Mouse (Mus musculus): ENCODE measurements around the gene BC067074. TPM values are rescaled to one million over a fixed set of nuclear protein-coding genes. Genes with fewer than 3 reads are reported as not detected.

BC067074 gene
- polyA plus RNA-seq, 1 experiment from 2014 or later = 1.3 TPM

DNA sequence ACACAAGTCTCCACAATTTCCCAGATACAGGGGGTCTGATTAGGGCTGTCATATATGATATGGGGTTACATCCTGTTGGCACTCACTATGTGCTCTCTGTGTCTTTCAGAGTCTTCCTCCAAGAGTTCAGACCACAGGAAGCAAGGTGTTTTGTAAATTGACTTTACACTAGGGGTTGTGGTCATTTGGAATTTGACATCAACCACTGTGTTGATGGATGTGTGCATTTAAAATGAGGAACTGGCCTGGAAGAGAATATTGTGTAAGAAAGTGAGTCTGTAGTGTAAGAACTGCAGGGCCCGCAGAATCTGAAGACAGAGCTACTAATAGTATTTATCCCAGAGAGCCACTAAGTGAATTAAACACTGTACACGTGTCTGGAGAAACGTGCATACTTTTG lies 25.8 kb upstream of the BC067074 start:
- Histone ChIP-seq H3K4me2 (no peak overlapping the region), H3K36me3 (ENCODE audit: control insufficient read depth, insufficient read depth, low read length) (no peaks in the 10 kb centered on the region), H3K27ac (ENCODE audit: low read depth, low read length) (no peak overlapping the region), H3K27me3 (ENCODE audit: control insufficient read depth, insufficient read depth, low read length) (no peaks in the 10 kb centered on the region), H3K4me1 (ENCODE audit: control insufficient read depth, insufficient read depth, low read length) (no peaks in the 10 kb centered on the region), H3K4me3 (ENCODE audit: low read depth, low read length) (no peak overlapping the region), H3K9ac (ENCODE audit: low read length) (no peak overlapping the region), H3K9me3 (ENCODE audit: control insufficient read depth, low read length) (no peaks in the 10 kb centered on the region)
- WGBS = 90% methylated on average over 3 of the region's 3 CpGs
- no peak for ATAC-seq (ENCODE audit: low FRiP score)
- DNase-seq (ENCODE audit: low spot score, missing footprints) = no peak

DNA sequence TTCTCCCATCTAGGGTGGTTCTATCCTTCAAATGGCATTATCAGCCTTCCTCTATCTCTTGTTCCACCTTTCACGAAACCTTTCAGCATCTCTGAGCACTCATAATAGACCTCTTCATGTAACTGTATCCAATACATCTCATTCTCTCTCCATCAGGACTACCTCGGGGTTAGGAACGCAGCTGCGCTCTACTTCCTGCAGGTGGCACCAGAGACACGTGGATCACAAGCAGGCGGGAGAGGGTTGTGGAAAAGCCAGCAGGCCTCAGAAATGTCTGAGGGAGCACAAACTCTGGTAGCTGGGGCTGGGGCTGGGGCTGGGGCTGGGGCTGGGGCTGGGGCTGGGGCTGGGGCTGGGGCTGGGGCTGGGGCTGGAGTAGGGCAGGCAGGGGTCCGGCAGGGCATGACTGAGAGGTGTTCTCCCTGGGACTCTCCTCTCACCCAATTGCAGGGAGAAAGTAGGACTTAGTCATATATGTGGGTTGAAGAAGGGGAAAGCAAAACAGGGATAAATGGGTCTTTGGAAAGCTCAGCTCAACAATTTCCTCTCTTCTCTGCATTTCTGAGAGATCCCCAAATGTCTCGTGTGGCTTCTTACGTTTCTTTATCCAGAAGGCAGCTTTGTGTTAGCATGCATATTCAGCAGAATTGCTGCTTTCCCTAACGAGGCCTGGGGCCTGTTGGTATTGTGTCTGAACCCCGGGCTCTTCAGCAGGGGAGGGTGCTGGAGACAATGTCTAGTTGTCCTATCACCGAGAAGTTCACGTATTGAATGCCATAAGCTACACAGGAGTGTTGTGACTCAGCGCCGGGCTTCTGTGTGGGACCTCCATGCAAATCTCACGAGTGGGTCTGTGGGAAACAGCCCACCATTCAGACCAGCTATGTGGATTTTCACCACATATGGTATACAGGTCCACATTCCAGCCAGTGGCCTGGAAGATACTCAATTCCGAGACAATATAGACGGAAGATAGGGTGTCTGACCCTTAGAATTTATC lies 22.9 kb upstream of the BC067074 start:
- WGBS = 53% methylated on average over 18 of the region's 18 CpGs
- peak; percentile 84 for ATAC-seq (ENCODE audit: low FRiP score)
- 0 out of 2 replicates have a peak overlapping the region, but pooled peaks have one; percentile 5 for H3K9ac ChIP-seq (ENCODE audit: low read length)
- no peaks in the 10 kb centered on the region for H3K9me3 ChIP-seq (ENCODE audit: control insufficient read depth, low read length)
- no peak overlapping the region for H3K4me3 ChIP-seq (ENCODE audit: low read depth, low read length)
- H3K27me3 ChIP-seq (ENCODE audit: control insufficient read depth, insufficient read depth, low read length) = no peaks in the 10 kb centered on the region
- no peak overlapping the region for H3K4me2 ChIP-seq
- no peak overlapping the region for H3K27ac ChIP-seq (ENCODE audit: low read depth, low read length)
- no peaks in the 10 kb centered on the region for H3K4me1 ChIP-seq (ENCODE audit: control insufficient read depth, insufficient read depth, low read length)
- DNase-seq (ENCODE audit: low spot score, missing footprints) = peak; percentile 92
- no peaks in the 10 kb centered on the region for H3K36me3 ChIP-seq (ENCODE audit: control insufficient read depth, insufficient read depth, low read length)

DNA sequence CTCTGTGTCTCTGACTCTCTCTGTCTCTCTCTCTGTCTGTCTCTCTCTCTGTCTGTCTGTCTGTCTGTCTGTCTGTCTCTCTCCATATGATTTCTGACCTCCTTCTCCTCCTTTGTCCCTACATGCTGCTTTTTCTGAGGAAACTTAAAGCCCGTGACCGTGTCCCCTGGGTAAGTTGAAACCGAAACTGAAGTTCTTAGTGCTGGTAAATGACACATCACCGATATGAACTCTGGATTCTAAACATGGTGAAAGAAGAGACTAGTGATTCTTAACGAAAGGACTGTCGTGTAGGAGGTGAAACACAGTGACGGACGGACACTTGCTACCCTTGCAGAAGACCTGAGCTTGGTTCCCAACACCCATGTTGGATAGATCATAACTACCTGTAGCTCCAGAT lies 21.8 kb upstream of the BC067074 start:
- Histone ChIP-seq H3K36me3 (ENCODE audit: control insufficient read depth, insufficient read depth, low read length) (no peaks in the 10 kb centered on the region), H3K4me1 (ENCODE audit: control insufficient read depth, insufficient read depth, low read length) (no peaks in the 10 kb centered on the region), H3K9me3 (ENCODE audit: control insufficient read depth, low read length) (no peaks in the 10 kb centered on the region), H3K4me2 (no peak overlapping the region), H3K9ac (ENCODE audit: low read length) (no peak overlapping the region), H3K27ac (ENCODE audit: low read depth, low read length) (no peak overlapping the region), H3K27me3 (ENCODE audit: control insufficient read depth, insufficient read depth, low read length) (no peaks in the 10 kb centered on the region), H3K4me3 (ENCODE audit: low read depth, low read length) (no peak overlapping the region)
- ATAC-seq (ENCODE audit: low FRiP score) (no peak), DNase-seq (ENCODE audit: low spot score, missing footprints) (no peak)
- WGBS = 90% methylated on average over 8 of the region's 8 CpGs

DNA sequence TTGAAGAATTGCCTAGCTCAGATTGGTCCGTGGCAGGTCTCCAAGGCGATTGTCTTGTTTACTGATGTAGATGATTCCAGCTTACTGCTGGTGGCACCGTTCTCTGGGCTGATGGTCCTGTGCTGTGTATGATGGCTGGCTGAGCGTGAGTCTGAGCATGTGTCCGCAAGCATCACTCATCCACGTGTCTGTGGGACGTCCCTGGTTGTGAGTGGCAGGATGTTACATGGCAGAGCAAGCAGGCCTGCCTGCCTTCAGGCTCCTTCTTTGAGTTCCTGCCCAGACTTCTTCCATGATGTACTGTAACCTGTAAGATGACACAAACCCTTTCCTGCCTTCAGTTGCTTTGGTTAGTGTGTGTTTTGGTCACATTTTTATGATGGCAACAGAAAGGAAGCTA lies 5.8 kb upstream of the BC067074 start:
- no peaks in the 10 kb centered on the region for H3K9me3 ChIP-seq (ENCODE audit: control insufficient read depth, low read length)
- no peak overlapping the region for H3K4me2 ChIP-seq
- H3K4me3 ChIP-seq (ENCODE audit: low read depth, low read length) = no peak overlapping the region
- H3K9ac ChIP-seq (ENCODE audit: low read length) = no peak overlapping the region
- no peaks in the 10 kb centered on the region for H3K4me1 ChIP-seq (ENCODE audit: control insufficient read depth, insufficient read depth, low read length)
- no peak for DNase-seq (ENCODE audit: low spot score, missing footprints)
- no peak for ATAC-seq (ENCODE audit: low FRiP score)
- no peaks in the 10 kb centered on the region for H3K27me3 ChIP-seq (ENCODE audit: control insufficient read depth, insufficient read depth, low read length)
- WGBS = 90% methylated on average over 7 of the region's 7 CpGs
- no peak overlapping the region for H3K27ac ChIP-seq (ENCODE audit: low read depth, low read length)
- no peaks in the 10 kb centered on the region for H3K36me3 ChIP-seq (ENCODE audit: control insufficient read depth, insufficient read depth, low read length)

DNA sequence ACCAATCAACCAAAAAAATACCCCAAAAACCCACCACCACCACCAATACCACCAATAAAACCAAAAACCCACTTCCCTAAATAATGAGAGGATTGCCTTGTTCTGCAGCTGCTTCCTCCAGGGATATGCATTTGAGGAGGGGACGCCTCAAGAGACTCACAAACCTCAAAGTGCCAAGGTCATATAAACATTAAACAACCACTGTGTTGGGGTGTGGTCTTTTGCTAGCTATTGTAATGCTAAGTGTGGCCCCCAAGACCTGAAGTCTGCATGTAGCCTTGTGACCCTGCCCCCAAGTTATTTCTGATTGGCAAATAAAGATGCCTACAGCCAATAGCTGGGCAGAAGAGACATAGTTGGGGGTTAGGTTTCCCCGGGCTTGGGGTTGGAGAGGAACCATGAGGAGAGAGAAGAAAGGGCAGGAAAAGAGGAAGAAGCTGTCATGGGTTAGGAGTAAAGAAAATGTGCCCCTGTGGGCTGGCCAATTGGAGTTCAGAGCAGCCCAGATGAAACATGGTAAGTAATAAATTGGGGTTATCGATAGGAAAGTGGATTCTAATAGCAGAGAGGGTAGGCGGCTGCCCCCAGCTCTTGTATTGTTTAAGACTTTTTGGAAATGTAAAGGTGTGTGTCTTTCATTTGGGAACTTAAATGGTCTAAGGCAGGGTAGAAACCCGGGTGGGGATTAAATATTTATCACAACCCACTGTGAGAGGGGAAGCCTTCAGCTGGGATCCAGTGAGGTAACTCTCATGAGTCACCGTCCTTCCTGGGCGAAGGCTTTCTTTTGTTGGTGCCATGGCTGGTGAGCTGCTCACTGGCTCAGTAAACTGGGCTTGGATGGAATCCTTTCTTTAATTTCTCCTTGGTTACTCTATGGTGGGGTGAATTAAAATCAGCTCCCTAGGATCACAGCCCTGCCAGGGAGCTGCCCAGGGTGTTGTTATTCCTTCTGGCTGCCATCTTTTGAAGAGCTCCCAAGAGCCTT lies 4.5 kb upstream of the BC067074 start:
- H3K27ac ChIP-seq (ENCODE audit: low read depth, low read length) = no peak overlapping the region
- DNase-seq (ENCODE audit: low spot score, missing footprints) (no peak), ATAC-seq (ENCODE audit: low FRiP score) (no peak)
- no peak overlapping the region for H3K4me2 ChIP-seq
- H3K4me3 ChIP-seq (ENCODE audit: low read depth, low read length) = no peak overlapping the region
- no peaks in the 10 kb centered on the region for H3K9me3 ChIP-seq (ENCODE audit: control insufficient read depth, low read length)
- WGBS = 85% methylated on average over 7 of the region's 7 CpGs
- H3K36me3 ChIP-seq (ENCODE audit: control insufficient read depth, insufficient read depth, low read length) = no peaks in the 10 kb centered on the region
- H3K4me1 ChIP-seq (ENCODE audit: control insufficient read depth, insufficient read depth, low read length) = peaks cover 4% of the 10 kb centered on the region; the same call in 1 of the 2 replicates
- peaks cover 8% of the 10 kb centered on the region for H3K27me3 ChIP-seq (ENCODE audit: control insufficient read depth, insufficient read depth, low read length)
- no peak overlapping the region for H3K9ac ChIP-seq (ENCODE audit: low read length)

DNA sequence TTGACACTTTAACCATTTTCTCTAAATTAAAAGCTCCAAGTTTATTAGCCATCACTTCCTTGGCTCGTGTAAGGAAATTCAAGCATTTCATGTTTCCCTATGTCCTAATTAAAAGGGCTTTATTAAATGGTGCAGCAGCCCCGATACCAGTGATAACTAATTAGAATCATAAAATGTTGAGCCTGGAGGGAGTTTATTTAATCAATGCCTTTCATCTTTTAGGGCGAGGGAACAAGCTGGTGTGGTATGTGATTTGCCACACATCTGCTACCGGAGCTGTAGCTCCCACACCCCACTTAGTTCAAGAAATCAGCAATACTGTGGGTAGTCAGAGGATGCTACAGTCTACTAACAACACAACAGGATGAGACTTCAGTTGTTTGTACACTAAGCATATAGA lies 3.2 kb upstream of the BC067074 start:
- H3K4me1 ChIP-seq (ENCODE audit: control insufficient read depth, insufficient read depth, low read length) = peaks cover 4% of the 10 kb centered on the region; the same call in 1 of the 2 replicates
- peaks cover 10% of the 10 kb centered on the region for H3K27me3 ChIP-seq (ENCODE audit: control insufficient read depth, insufficient read depth, low read length)
- H3K9me3 ChIP-seq (ENCODE audit: control insufficient read depth, low read length) = no peaks in the 10 kb centered on the region
- DNase-seq (ENCODE audit: low spot score, missing footprints) (no peak), ATAC-seq (ENCODE audit: low FRiP score) (no peak)
- H3K4me2 ChIP-seq = no peak overlapping the region
- no peak overlapping the region for H3K9ac ChIP-seq (ENCODE audit: low read length)
- WGBS = 82% methylated on average over 4 of the region's 4 CpGs
- no peaks in the 10 kb centered on the region for H3K36me3 ChIP-seq (ENCODE audit: control insufficient read depth, insufficient read depth, low read length)
- H3K27ac ChIP-seq (ENCODE audit: low read depth, low read length) = no peak overlapping the region
- no peak overlapping the region for H3K4me3 ChIP-seq (ENCODE audit: low read depth, low read length)

DNA sequence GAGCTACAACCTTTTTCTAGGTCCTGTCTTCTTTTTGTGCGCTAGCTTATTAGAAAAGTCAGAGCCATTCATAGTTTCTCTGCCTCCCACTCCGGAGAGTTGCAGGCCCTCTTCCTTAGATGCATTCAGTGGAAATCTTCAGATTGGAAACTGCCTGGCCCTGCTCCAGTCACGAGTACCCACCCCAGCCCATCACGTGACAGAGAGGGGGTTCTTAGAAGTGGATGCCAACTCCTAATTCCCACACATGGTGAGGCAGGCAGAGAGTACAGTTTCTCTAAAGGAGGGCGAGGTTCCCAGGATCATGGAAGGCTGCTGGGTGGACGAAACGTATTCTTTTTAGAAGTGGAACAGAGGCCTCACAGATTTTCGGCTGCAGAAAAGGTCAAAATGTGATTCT lies 958 bp upstream of the BC067074 start:
- no peak overlapping the region for H3K4me2 ChIP-seq
- H3K4me3 ChIP-seq (ENCODE audit: low read depth, low read length) = no peak overlapping the region
- ATAC-seq (ENCODE audit: low FRiP score) (no peak), DNase-seq (ENCODE audit: low spot score, missing footprints) (peak; percentile 75)
- no peaks in the 10 kb centered on the region for H3K9me3 ChIP-seq (ENCODE audit: control insufficient read depth, low read length)
- H3K27me3 ChIP-seq (ENCODE audit: control insufficient read depth, insufficient read depth, low read length) = peaks cover 10% of the 10 kb centered on the region
- H3K4me1 ChIP-seq (ENCODE audit: control insufficient read depth, insufficient read depth, low read length) = peaks cover 4% of the 10 kb centered on the region; the same call in 1 of the 2 replicates
- WGBS = 88% methylated on average over 8 of the region's 8 CpGs
- no peak overlapping the region for H3K9ac ChIP-seq (ENCODE audit: low read length)
- no peaks in the 10 kb centered on the region for H3K36me3 ChIP-seq (ENCODE audit: control insufficient read depth, insufficient read depth, low read length)
- no peak overlapping the region for H3K27ac ChIP-seq (ENCODE audit: low read depth, low read length)

DNA sequence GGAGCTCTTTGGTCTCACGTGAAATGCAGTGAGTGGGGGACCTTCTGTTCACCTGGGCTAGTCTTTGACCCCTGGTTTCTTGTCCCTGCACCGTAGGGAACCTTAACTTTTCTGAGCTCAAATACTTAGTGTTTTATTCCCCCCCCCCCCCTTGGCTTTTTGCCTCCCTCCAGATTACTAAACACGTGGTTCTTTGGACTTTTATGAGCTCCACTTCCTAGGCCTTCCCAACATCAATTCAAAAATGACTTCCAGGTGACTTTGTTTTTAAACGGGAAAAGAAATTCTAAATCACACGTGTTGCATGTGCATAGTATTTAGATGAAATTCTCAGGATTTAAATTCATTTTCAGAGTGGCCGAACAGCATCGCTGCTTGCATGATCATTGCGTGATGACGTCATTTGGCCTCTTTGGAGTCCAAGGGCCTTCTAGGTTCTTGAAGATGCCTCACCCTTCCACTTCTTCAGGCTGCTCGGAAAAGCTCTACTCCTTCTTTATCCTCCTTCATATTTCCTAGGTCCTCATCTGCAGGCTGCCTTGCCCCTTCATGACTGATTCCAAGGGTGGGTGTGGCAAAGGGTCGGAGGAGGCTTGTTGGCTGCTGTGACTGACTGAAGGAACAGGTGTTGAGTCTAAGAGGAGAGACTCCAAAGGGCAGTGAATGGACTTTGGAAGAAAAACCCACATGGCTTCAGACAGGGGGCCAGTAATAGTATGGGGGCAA lies 911 bp downstream of the BC067074 start:
- no peaks in the 10 kb centered on the region for H3K9me3 ChIP-seq (ENCODE audit: control insufficient read depth, low read length)
- ATAC-seq (ENCODE audit: low FRiP score) = no peak
- peaks cover 4% of the 10 kb centered on the region; the same call in 1 of the 2 replicates for H3K4me1 ChIP-seq (ENCODE audit: control insufficient read depth, insufficient read depth, low read length)
- H3K4me2 ChIP-seq = peak overlapping the region; percentile 96
- H3K27me3 ChIP-seq (ENCODE audit: control insufficient read depth, insufficient read depth, low read length) = peaks cover 10% of the 10 kb centered on the region
- DNase-seq (ENCODE audit: low spot score, missing footprints) = no peak
- peak overlapping the region; percentile 59 for H3K4me3 ChIP-seq (ENCODE audit: low read depth, low read length)
- 64% methylated on average over 11 of the region's 11 CpGs for WGBS
- no peaks in the 10 kb centered on the region for H3K36me3 ChIP-seq (ENCODE audit: control insufficient read depth, insufficient read depth, low read length)
- peak overlapping the region; percentile 78 for H3K9ac ChIP-seq (ENCODE audit: low read length)
- H3K27ac ChIP-seq (ENCODE audit: low read depth, low read length) = no peak overlapping the region

Data from midbrain, embryonic 11.5 days (tissue).